Mouse (Mus musculus): Measurements from ENCODE around the gene Stx1a.

DNA sequence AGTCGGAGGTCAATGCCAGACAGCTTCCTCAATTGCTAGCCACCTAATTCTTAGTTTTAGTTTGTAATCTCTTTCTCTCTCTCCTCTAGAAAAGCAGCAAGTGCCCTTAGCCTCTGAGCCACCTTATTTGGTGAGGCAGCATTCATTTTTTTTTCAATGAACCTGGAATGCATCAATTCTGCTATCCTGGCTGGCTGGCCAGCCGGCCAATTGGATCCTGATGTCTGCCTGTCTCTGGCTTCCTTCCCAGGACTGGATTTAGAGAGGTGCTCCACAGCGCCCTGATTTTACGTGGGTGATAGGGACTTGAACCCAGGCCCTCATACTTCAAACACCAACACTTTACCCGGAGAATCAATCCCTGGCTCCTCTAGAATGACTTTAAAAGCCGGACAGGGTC is 24.9 kb upstream of the Stx1a start:
- TF ChIP-seq CTCF (conservative IDR thresholded peaks at IDR 0.05; ENCODE audit: low read length) (no peak), POU5F1 (IDR thresholded peaks at IDR 0.05; ENCODE audit: borderline replicate concordance, low read length) (no peak)
